ENCODE assay signal across 17 mouse cellular contexts in the genomic region with DNA sequence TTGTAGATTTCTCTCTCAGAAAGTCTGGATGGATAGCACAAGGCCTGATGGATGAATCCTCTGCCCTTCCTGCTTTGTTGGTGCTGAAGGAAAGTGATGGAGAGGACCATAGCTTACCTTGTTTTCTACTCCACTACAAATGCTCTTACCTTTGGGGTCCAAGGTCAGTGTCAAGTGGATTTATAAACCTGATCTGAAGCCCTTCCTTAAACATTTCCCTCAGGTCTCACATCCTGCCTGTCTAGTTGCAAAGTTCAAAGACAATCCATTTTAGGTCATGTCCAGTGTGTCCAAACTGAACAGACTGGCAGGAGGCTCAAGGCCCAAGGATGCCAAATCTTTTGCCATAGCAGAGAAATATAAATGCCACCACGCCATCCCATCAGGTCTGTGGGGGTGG. TPM values are rescaled to one million over a fixed set of nuclear protein-coding genes. Genes with fewer than 3 reads are reported as not detected.
"Had no signal": no experiment of that assay in that cellular context is flagged by ENCODE, and none has a peak within 500 bp of the region (broad histone marks: within the 10 kb centered on the region; RNA-seq: fewer than 3 reads in every experiment).

No protein-coding gene starts in this region.

- H3K9me3 ChIP-seq: liver, embryonic 15.5 days; stomach, embryonic 15.5 days had no signal

- ATAC-seq: intestine, embryonic 16.5 days; lung, postnatal 0 days had no signal

- H3K36me3 ChIP-seq: liver, embryonic 15.5 days; stomach, embryonic 15.5 days had no signal

- H3K4me3 ChIP-seq: layer of hippocampus, adult 2 months; liver, embryonic 15.5 days had no signal

- DNase-seq: kidney, adult 8-10 months; kidney, postnatal 36 days; left cerebral cortex, postnatal 4 days; lung, adult 2 months; lung, postnatal 36 days; right cerebral cortex, postnatal 14 days; thymus, adult 2 months; thymus, postnatal 36 days had no signal

- H3K4me2 ChIP-seq: liver, embryonic 15.5 days had no signal

- H3K4me1 ChIP-seq: liver, embryonic 15.5 days had no signal

- H3K9ac ChIP-seq: liver, embryonic 15.5 days; stomach, embryonic 15.5 days had no signal

- H3K27ac ChIP-seq: layer of hippocampus, adult 2 months; liver, embryonic 15.5 days; stomach, embryonic 15.5 days had no signal

RNA-seq across cellular contexts. Expression of a gene that starts 10.9 kb away (rescaled TPM):
- polyA plus RNA-seq: lung, adult 2 months; lung, postnatal 0 days; midbrain, embryonic 14.5 days; spleen, adult 2 months; testis, adult 2 months had no signal

RNA-seq across cellular contexts. Expression of a gene that starts 25.3 kb away (rescaled TPM):
- polyA plus RNA-seq: intestine, embryonic 16.5 days; liver, embryonic 11.5 days; liver, embryonic 15.5 days; lung, postnatal 0 days; midbrain, embryonic 14.5 days; spleen, adult 2 months; stomach, embryonic 15.5 days had no signal

RNA-seq across cellular contexts. Expression of a gene that starts 40.1 kb away (rescaled TPM):
- polyA plus RNA-seq: liver, embryonic 15.5 days; lung, postnatal 0 days; midbrain, embryonic 14.5 days had no signal

RNA-seq across cellular contexts. Expression of a gene that starts 40.1 kb away (rescaled TPM):
- polyA plus RNA-seq: liver, embryonic 15.5 days; lung, postnatal 0 days; midbrain, embryonic 14.5 days; spleen, adult 2 months had no signal

RNA-seq across cellular contexts. Expression of a gene that starts 47.4 kb away (rescaled TPM):
- polyA plus RNA-seq: midbrain, embryonic 14.5 days had no signal
